Mouse (Mus musculus) retina, postnatal 7 days (tissue): ENCODE results near the gene Tmem184a.

Experiments used
- DNase-seq: peaks from one replicate; pipeline ENCODE4 v3.0.0-alpha.2; 2012; ENCODE audit warnings: low read depth, low spot score

Gene Tmem184a

DNA sequence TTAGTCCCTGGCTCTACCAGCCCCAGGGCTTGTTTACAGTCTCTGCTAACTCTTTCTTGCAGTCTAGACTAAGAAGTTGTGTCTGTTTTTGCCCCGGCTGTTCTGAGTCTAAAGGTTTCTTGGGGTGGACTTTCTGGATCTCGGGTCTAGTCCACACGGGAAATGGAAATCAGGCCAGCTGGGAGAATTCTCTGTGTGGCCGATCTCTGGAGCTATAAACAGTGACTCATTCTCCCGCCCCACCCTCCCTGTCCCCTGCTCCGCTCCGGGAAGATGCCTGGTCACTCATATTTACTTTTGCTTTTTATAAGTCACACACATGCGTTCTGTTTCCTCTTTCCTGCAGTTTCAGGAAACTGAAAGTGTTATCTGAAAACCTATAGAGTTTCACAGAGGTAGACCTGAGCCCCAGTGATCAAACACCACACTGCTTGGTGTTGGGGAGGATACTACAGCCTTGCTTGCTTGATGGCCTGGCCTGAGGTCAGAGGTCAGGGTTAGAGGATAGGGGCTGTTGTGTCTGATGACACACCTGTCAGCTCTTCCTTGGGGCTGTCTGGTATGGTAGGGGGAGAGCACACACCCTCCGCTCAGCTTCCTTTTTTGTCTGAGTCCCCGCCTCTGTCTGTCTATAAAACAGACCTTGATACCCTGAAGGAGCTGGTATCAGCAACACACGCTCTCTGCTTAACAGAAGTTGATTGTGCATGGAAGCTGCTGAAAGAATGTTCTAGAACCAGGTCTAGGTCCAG is 26.2 kb downstream of the Tmem184a start:
- no peak for DNase-seq

DNA sequence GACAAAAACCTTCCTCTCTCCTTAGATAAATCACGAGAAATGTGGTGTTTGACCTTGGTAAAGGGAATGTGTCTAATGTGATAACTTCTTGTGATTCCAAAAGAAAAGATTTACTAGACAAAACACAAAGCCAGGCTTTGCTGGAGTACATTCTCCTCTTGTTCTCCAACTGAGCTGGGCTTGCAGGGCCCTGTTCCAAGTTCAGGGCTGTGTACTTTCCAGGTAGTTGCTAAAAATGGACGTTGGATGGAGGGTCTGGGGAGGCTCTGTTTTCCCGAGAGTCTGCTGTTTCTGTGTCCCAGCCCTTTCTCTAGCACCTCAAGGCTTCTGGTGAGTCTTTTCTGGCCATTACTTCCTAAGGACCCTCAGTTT is 26.8 kb downstream of the Tmem184a start:
- DNase-seq = no peak

DNA sequence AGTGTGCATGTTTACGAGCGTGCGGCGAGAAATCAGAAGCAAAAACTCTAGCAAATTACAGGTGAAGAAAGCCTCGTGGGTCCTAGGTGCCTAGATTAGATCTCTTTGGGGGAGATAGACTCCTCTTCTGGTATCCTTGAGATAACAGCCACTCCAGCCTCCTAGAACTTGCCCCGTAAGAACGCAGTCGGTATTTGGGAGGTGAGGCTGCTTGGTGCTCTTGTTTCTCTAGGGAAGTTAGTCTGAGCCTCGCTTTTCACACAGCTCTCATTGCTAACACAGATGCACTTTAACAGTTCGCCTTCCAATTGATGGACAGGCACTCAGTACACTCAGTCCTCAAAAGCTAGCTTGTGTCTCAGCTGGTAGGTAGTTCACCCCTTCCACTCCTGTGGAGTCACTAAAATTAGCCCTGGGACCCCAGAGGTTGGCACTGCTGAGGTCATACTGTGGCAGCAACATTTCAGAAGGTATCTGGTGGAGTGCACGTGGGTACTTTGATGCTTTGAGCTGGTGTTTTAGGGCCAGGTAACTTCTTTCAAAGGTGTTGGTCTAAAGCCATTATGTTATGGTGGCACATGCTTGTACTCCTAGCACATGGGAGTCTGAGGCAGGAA is 27.4 kb downstream of the Tmem184a start:
- no peak for DNase-seq

DNA sequence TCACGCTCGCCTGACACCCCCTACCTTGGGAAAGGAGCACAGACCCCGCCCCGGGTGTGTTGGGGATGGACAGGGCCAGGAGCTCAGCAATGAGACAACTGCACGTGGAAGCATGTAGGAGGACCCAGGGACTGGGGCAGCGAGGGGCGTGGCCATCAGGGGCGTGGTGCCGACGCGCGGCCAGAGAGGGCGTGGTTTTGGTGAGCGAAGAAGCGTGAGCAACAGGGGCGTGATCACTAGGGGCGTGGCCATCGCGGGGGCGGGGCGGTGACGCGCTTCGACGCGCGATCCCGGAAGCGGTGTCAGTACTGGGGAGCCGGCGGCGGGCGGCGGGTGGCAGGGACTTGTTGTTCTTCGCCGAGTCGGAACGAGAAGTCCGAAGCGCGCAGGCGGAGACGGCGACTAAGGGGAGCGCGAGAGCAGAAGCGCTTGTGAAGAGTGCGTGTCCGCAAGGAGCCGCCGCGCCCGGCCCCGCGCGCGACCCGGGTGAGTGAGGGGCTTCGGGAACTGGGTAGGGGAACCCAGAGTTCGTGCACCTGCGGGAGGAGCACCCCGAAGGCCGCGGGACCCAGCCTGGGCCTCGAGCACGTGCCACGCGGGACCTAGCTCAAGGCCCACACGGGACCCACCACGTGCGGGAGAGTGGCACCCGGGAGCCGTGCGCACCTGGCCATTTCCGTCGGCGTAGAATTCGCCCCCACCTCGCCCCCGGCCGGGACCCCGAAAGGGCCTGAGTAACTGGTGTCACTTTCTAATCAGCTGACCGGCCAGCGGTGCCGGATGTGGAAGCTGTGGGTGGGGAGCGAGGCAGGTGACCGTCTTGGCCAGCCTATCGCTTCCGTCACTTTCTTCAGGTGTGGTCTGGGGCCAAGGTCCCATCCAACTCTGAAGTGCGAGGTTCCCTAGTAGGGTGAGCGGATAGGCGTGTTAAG is 28.2 kb downstream of the Tmem184a start, which contains the start of gene Mafk:
Gene Mafk (plus strand): TSS at position 287 of the 932 bp plus-strand sequence.
- peak; percentile 88 for DNase-seq

DNA sequence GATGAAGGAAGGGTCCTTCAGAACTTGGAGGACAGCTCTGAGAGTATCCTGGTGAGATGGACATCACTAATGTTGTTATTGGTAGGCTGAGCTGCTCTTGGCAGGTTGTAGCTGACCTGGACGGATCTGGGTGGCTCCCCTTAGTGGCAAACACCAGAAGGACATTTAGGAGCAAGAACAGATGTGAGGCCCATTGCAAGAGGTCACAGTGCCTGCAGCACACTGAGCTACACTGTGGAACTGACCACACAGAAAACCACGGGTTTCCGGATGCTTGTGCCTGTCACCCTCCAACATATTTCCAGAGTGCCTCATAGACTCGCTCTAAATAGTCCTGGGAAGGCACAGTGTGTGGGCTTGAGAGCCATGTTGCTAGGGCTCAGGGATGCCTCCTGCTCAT is 30.3 kb downstream of the Tmem184a start:
- no peak for DNase-seq

DNA sequence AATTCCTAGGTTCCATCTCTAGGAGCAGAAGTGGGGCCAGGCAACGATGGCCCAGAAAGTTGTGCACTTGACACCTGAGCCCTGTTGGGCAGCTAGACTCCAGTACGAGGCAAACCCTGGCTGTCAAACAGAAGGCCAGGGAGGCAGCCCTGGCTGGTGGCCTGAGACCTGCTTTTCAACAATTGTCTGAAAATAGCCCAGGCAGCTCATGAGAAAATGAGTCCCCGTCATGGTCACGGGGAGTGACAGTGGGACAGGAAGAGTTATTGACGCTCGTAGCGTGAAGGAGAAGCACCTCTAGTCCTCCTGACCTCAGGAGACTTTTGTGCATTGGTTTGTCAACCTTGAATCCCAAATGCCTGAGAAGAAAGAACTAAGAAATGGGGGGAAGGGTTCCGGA is 38.3 kb downstream of the Tmem184a start:
- DNase-seq = no peak

DNA sequence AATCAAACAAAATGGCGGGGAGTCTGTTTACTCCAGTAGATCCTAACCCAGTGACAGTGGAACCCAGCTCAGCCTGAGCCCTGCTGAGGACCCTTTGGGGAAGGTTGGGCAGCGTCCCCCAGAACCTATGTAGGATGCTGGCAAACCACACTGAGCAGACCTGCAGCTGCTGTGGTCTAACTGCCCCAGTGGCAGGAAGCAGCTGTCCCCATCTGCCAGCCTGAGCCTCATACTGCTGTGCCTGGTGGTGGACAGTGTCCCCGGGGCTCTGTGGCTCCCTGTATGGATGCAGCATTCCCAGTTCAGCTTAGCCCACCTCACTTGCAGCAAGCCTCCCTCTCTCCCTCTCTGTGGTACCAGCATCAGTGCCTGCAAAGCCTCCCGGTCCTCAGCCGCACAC is 42.8 kb downstream of the Tmem184a start:
- no peak for DNase-seq

DNA sequence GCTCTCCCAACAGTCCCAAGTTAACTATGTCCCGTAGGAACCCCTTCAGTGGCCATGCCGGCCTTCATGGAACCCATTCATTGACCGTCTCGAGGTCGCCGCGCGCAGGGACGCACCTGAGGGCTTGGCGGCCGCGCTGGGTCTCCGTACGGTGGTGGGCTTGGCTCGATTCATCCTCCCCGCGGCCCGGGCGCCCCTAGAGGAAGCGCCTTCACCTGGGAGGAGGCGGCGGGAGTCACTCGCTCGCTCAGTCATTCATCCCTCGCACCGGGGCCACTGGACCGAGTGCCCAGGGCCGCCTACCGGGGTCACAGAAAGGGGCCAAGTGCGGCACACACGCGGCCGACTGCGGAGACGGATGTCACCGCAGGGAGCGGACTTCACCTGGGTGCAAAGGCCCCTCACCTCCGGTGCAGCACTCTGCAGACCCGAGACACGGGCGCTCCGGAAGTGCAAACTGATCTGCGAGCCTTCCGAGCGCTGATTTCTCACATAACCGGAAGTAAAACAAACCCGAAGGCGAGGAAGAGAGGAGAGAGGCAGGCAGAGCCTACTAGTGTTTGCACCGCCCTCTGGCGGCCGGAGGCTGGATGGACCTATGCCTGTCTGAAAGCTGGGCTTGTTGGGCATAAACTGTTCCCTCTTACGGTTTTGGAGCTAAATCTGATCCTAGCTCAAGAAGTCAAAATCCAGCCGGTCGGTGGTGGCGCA is 44.3 kb downstream of the Tmem184a start, which contains the start of gene Ints1:
Gene Ints1 (minus strand): TSS at position 459 of the 711 bp plus-strand sequence.
- DNase-seq = peak; percentile 90

DNA sequence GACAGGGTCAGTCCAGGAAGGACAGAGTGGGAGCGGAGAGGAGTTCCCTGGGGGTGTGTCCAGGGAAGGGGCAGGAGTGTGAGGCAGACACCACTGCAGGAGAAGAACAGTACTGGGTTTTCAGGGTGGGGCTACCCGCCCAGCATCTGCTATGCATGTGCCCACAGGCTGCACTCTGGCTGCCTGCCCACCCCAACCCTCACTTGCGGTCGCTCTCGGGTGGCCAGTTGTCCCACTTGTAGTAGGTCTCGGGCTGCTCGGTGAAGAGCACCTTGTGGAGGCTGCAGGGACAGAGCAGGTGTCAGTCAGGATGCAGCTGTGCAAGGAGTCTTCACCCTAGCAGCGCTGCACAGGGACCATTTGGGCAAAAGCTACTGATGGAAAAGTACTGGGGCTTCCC is 51.5 kb downstream of the Tmem184a start:
- DNase-seq = no peak

DNA sequence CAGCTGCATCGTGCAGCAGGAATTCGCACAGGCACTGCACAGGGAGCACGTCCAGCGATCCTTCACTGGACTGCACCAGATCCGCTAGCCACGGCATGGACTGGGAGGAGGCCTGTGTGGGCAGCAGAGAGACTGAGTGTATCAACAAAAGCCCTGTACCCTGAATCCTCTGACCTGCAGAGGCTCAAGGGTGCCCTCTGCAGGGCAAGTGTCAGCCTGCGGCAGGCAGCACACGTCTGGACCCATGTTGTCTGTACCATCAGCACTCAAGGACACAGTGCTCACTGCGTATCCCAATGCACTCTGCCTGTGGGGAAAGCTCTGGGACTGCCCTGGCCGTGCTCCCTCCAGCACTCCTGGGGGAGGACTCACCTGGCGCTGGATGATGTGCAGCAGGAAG is 55.4 kb downstream of the Tmem184a start:
- DNase-seq = no peak

DNA sequence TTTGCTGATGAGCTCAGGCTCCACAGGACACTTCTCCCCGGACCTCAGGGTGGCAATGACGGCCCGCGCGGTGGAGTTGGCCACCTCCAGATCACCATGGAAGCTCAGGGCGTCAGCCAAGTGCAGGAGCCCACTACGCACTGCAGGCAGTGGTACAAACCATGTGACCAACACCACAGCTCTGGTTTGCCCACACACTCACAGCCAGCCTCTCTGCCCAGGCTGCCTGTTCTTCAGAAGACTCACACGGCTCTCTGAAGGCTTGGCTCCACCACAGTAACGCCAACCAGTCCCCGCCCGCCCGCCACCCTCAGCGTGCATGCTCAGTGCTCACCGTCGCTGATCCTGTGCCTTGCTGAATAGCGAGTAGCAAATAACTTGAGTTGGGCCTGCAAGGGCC is 61.6 kb downstream of the Tmem184a start:
- no peak for DNase-seq

DNA sequence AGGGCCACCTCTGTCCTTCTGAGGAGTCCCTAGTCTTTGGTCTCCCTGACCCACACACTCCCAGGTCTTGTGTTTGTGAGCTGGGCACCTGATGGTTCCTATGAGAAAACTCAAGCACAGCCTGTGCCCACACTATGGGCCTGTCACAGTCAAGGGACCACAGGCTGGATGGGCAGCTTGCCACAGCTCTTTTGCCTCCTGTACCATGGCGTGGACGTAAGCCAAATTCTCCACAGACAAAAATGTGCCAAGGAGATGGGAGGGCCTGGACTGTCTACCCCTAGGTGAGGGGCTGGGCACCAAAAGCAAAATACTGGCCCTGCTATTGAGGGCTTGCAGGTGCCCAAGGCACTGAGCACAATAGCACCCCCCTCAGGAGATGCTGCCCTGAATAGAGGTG is 63.1 kb downstream of the Tmem184a start:
- DNase-seq = no peak

DNA sequence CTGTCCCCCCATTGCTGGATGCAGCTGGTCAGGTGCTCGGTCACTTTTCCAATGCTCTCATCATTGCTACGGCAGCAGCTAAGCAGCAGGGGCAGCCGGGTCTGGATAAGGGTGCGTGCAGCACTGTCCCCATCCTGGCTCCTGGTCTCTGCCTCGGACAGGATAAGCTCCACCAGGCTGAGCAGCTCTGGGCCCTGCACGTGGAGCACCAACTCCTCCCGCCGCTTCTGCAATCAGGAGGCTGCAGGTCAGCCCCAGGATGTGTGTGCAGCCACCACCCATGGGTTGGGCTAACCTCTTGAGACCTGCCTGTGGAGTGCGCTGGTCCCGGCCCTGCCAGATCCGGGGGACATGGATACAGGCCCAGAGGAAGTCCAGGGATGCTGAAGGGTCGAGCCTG is 63.6 kb downstream of the Tmem184a start:
- no peak for DNase-seq

DNA sequence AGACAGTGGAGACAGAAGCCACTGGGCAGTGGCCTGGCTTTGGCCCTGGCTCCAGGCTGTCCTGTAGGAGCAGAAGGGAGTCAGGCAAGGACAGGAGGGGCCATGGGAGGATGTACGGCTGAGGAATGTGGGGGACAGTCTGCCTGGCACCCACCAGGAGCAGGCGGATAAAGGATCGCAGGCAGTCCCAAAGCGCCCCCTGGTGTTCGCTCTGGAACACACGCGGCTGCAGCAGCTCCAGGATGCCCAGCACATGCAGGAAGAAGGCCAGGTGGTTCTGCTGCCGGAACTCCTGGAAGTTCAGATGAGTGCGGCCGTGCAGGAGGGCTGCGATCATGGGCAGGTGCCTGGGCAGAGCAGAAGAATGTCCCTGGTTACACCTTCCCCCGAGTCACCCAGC is 65.0 kb downstream of the Tmem184a start:
- DNase-seq = peak; percentile 37
